Mouse (Mus musculus) regulatory T cell (primary cell): ENCODE measurements around the gene Slc22a15.

Source experiments
- in situ Hi-C: fragments of 300-600 bp; cut with MboI, MseI; formaldehyde crosslinking; loops from one replicate; pipeline ENCODE4 v1.15.1; 2025; ENCODE audit warnings: high pct_unique_total_duplicates

Slc22a15 gene

DNA sequence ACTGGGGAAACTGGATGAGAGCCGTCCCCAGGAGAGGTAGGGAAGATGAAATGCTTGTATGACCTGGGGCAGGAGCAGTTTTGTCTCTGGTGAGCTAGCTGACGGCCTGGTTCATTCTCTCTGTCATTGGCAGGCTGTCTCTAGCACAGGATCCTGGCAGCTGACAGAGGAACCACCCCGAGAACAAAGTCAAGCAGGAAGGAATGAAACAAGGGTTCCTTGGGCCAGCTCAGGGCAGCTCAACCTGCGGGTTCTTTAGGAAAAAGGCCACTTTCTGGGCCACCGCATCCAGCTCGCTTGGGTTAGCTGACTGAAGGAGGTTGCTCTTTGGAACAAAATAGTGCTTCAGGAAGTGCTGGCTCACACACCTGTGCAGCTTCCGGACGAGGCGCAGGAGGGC is 109.5 kb downstream of the Slc22a15 start:
- in situ Hi-C loops = loop anchor here (5.0 to 25.0 kb wide), 2 partner anchors 317 to 877 kb away; no protein-coding TSS in a partner anchor

- in situ Hi-C loops = loop anchor here (5.0 to 25.0 kb wide), 2 partner anchors 315 to 875 kb away; no protein-coding TSS in a partner anchor
Observed at GRCm38 (mm10) chr3:101812341-101812962, 111.8 kb downstream of the Slc22a15 start.

DNA sequence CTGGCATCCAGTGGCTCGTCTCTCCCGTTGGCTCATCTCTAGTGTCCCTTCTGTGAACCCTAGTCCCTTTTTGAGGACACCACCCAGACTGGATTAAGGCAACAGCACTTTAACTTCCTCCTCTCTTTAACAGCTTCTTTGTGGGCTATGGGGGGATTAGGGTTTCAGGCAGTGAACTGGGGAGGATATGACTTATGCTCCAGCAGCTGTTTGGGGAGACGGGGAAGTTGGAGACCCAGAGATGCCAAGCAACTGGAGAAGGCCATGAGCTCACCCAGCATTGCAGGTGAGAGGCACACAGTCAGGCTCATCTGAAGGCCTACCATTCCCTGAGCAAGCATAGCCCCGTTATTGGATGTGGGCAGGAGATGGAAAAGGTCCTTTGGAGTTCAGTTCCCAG is 112.3 kb downstream of the Slc22a15 start:
- in situ Hi-C loops = loop anchor here (5.0 to 25.0 kb wide), 2 partner anchors 315 to 875 kb away; no protein-coding TSS in a partner anchor

DNA sequence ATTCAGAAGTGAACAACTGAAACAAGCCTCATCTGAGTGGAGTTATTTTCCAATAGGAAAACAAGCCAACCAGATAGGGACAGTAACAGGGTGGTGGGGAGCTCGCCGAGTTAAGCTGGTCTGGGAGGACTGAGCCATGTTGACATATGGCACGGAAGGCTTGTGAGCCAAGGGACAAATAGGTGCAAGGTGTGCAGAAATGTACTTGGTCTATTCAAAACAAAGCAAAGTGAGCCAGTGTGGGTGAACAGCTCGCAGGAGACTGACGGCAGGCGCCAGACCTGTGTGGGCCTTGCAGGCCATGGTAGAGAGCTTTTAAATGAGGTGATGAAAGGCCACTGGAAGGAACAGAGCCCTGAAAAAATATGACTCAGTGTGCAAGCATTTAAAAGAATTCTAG is 116.6 kb downstream of the Slc22a15 start:
- in situ Hi-C loops = loop anchor here (25.0 kb wide), 1 partner anchor 870 kb away; no protein-coding TSS in a partner anchor

- in situ Hi-C loops = loop anchor here (25.0 kb wide), 1 partner anchor 870 kb away; no protein-coding TSS in a partner anchor
Observed at GRCm38 (mm10) chr3:101806941-101807340, 117.3 kb downstream of the Slc22a15 start.

DNA sequence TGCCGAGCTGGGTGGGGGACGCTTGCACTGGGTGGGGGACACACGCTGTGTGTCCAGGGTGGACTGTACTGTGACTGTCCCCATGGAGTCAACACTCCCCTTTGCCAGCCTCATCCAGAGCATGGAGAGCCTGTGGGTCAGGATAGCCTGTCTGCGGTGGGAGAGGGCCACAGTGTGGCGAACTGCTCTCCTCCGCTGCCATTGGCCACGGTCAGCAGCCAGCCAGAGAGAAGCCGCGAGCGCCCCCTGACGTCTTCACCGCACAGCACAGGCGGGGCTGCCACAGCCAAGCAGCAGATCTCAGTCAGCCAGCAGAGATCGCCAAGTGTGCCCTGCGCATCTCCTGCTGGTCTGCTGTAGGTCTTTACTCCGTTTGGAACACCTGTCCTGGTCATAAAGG is 118.1 kb downstream of the Slc22a15 start:
- in situ Hi-C loops = loop anchor here (25.0 kb wide), 1 partner anchor 869 kb away; no protein-coding TSS in a partner anchor
